Mouse (Mus musculus): ENCODE results near the gene Glipr1. TPM values are rescaled to one million over a fixed set of nuclear protein-coding genes. Genes with fewer than 3 reads are reported as not detected.
A peak's percentile ranks its signal among the peaks of the same experiment; 100 is the strongest.

Glipr1 gene
- total and polyA plus RNA-seq, 3 experiments: 341 to 1,004 (median 471) TPM

GRCm38 (mm10) chr10:112001756-112002520, 493 bp downstream of the Glipr1 start:
- peak overlapping the region; percentile 99 for H3K27ac ChIP-seq (ENCODE audit: insufficient read depth, low read depth)
- peak overlapping the region; percentile 76 for H3K4me2 ChIP-seq (ENCODE audit: insufficient read depth, low read depth, poor library complexity, severe bottlenecking)
- peaks cover 4 to 32% of the 10 kb centered on the region in 2 experiments; a peak in 3 of 4 replicates for H3K4me1 ChIP-seq (ENCODE audit: control insufficient read depth in 1 of 2, insufficient read depth in 2 of 2)
- DNase-seq (ENCODE audit: extremely low read depth): peak; percentile 56
- peak overlapping the region; percentile 24 to 63 (median 50) for H3K4me3 ChIP-seq (replicated peaks in 1 of 3; ENCODE audit: low read depth in 2 of 3, low read length in 2 of 3, poor library complexity in 1 of 3)
- H3K9ac ChIP-seq (ENCODE audit: insufficient read depth, low read depth): peak overlapping the region; percentile 77
- in situ Hi-C loops (cut with MboI; ENCODE audit: low pct_ligation_motif_present, low pct_unique_long_range_greater_than_20kb, low sequenced_read_pairs): no loop called here
- H3K79me2 ChIP-seq (replicated peaks; ENCODE audit: control insufficient read depth, extremely low read depth, insufficient read depth, poor library complexity, severe bottlenecking): peaks cover 5% of the 10 kb centered on the region
- no peaks in the 10 kb centered on the region for H3K27me3 ChIP-seq (replicated peaks)
- dilution Hi-C loops (cut with MboI; ENCODE audit: extremely low pct_ligation_motif_present, extremely low pct_unique_long_range_greater_than_20kb, low sequenced_read_pairs): no loop called here
- peaks cover 0 to 2% of the 10 kb centered on the region in 2 experiments for H3K36me3 ChIP-seq (replicated peaks in 1 of 2; ENCODE audit: control insufficient read depth in 1 of 2, insufficient read depth in 1 of 2, low read length in 1 of 2)
- H3K9me3 ChIP-seq (replicated peaks; ENCODE audit: low read length): no peaks in the 10 kb centered on the region
- TF ChIP-seq GABPA (IDR thresholded peaks at IDR 0.05; ENCODE audit: insufficient replicate concordance, low read depth, low read length): no peak
- peak; percentile 68; the same call in 1 of the 2 replicates for TF ChIP-seq POLR2AphosphoS2 (IDR thresholded peaks at IDR 0.05; ENCODE audit: low read depth, low read length)
- no peak for TF ChIP-seq ZC3H11A (IDR thresholded peaks at IDR 0.05; ENCODE audit: low read depth, low read length)
- no peak for TF ChIP-seq E2F4 (IDR thresholded peaks at IDR 0.05; ENCODE audit: insufficient replicate concordance, low read depth, low read length)
- TF ChIP-seq TBP (conservative IDR thresholded peaks at IDR 0.05; ENCODE audit: low read depth, low read length): no peak
- TF ChIP-seq CHD1 (IDR thresholded peaks at IDR 0.05; ENCODE audit: low read depth, low read length): no peak; the same call in 1 of the 2 replicates
- TF ChIP-seq ZNF384 (IDR thresholded peaks at IDR 0.05; ENCODE audit: low read depth, low read length): no peak
- no peak for TF ChIP-seq MAZ (IDR thresholded peaks at IDR 0.05; ENCODE audit: low read depth, low read length)
- no peak; the same call in 1 of the 2 replicates for TF ChIP-seq MAFK (IDR thresholded peaks at IDR 0.05; ENCODE audit: insufficient replicate concordance, low read length)
- 0 out of 2 replicates have a peak, but pooled peaks have one; percentile 24 for TF ChIP-seq UBTF (IDR thresholded peaks at IDR 0.05; ENCODE audit: low read depth, low read length)
- TF ChIP-seq MXI1 (IDR thresholded peaks at IDR 0.05; ENCODE audit: low read depth, low read length): peak; percentile 18
- no peak for TF ChIP-seq NRF1 (IDR thresholded peaks at IDR 0.05; ENCODE audit: low read depth, low read length)
- TF ChIP-seq ETS1 (conservative IDR thresholded peaks at IDR 0.05; ENCODE audit: low read depth, low read length): no peak
- peak; percentile 55; the same call in 1 of the 2 replicates for TF ChIP-seq MEF2A (IDR thresholded peaks at IDR 0.05; ENCODE audit: borderline replicate concordance, low read depth, low read length)
- no peak for TF ChIP-seq USF2 (conservative IDR thresholded peaks at IDR 0.05; ENCODE audit: low read depth, low read length)
- no peak for TF ChIP-seq USF1 (IDR thresholded peaks at IDR 0.05; ENCODE audit: low read depth, low read length)
- TF ChIP-seq SIN3A (IDR thresholded peaks at IDR 0.05; ENCODE audit: low read length): peak; percentile 68; the same call in 1 of the 2 replicates
- TF ChIP-seq ZMIZ1 (IDR thresholded peaks at IDR 0.05; ENCODE audit: low read depth, low read length): peak; percentile 18; the same call in 1 of the 2 replicates
- no peak for TF ChIP-seq JUN (IDR thresholded peaks at IDR 0.05; ENCODE audit: insufficient read depth, low read depth, low read length)
- no peak for TF ChIP-seq RAD21 (IDR thresholded peaks at IDR 0.05; ENCODE audit: low read depth, low read length)
- no peak for TF ChIP-seq JUND (conservative IDR thresholded peaks at IDR 0.05; ENCODE audit: low read depth, low read length)
- TF ChIP-seq SMC3 (IDR thresholded peaks at IDR 0.05; ENCODE audit: low read depth, low read length): no peak
- TF ChIP-seq POLR2A (IDR thresholded peaks at IDR 0.05; ENCODE audit: low read depth, low read length): peak; percentile 51; the same call in 1 of the 2 replicates
- peak; percentile 53; the same call in 1 of the 2 replicates for TF ChIP-seq EP300 (IDR thresholded peaks at IDR 0.05; ENCODE audit: low read length)

All from CH12.LX (cell line).